Mouse (Mus musculus): ENCODE data around the gene Mrpl19.

The Mrpl19 gene

GRCm38 (mm10) chr6:81965296-81966067 lies at the start of gene Mrpl19:
Gene Mrpl19, minus strand, starts transcription at chr6:81965958.
- in situ Hi-C loops (cut with MseI, MboI) = no loop called here

- in situ Hi-C loops (cut with MseI, MboI) = no loop called here
Measured at GRCm38 (mm10) chr6:82012392-82012791, 46.6 kb upstream of the Mrpl19 start.

- in situ Hi-C loops (cut with MseI, MboI) = no loop called here
Measured at GRCm38 (mm10) chr6:81990049-81990810, 24.5 kb upstream of the Mrpl19 start.

GRCm38 (mm10) chr6:81988341-81988740 lies 22.6 kb upstream of the Mrpl19 start:
- in situ Hi-C loops (cut with MseI, MboI) = loop anchor here (5.0 kb wide), 2 partner anchors 69 to 129 kb away; no protein-coding TSS in a partner anchor

- in situ Hi-C loops (cut with MseI, MboI) = loop anchor here (5.0 kb wide), 2 partner anchors 70 to 130 kb away; no protein-coding TSS in a partner anchor
Measured at GRCm38 (mm10) chr6:81987580-81987979, 21.8 kb upstream of the Mrpl19 start.

- in situ Hi-C loops (cut with MseI, MboI) = loop anchor here (5.0 kb wide), 2 partner anchors 70 to 130 kb away; no protein-coding TSS in a partner anchor
Measured at GRCm38 (mm10) chr6:81987010-81987409, 21.3 kb upstream of the Mrpl19 start.

GRCm38 (mm10) chr6:81986599-81986998 lies 20.8 kb upstream of the Mrpl19 start:
- in situ Hi-C loops (cut with MseI, MboI) = loop anchor here (5.0 kb wide), 2 partner anchors 71 to 131 kb away; no protein-coding TSS in a partner anchor

GRCm38 (mm10) chr6:81986171-81986570 lies 20.4 kb upstream of the Mrpl19 start:
- in situ Hi-C loops (cut with MseI, MboI) = loop anchor here (5.0 kb wide), 2 partner anchors 71 to 131 kb away; no protein-coding TSS in a partner anchor

GRCm38 (mm10) chr6:81979286-81979685 lies 13.5 kb upstream of the Mrpl19 start:
- in situ Hi-C loops (cut with MseI, MboI) = loop anchor here (5.0 kb wide), 2 partner anchors 73 to 138 kb away; no protein-coding TSS in a partner anchor

GRCm38 (mm10) chr6:81975971-81976621 lies 10.3 kb upstream of the Mrpl19 start:
- in situ Hi-C loops (cut with MseI, MboI) = loop anchor here (5.0 kb wide), 2 partner anchors 76 to 141 kb away; no protein-coding TSS in a partner anchor

- in situ Hi-C loops (cut with MseI, MboI) = no loop called here
Measured at GRCm38 (mm10) chr6:81972595-81972994, 6.8 kb upstream of the Mrpl19 start.

GRCm38 (mm10) chr6:81971196-81971595 lies 5.4 kb upstream of the Mrpl19 start:
- in situ Hi-C loops (cut with MseI, MboI) = no loop called here

GRCm38 (mm10) chr6:81966068-81966544 lies 348 bp upstream of the Mrpl19 start:
- in situ Hi-C loops (cut with MseI, MboI) = no loop called here

GRCm38 (mm10) chr6:81960284-81960683 lies 5.5 kb downstream of the Mrpl19 start:
- in situ Hi-C loops (cut with MseI, MboI) = no loop called here

GRCm38 (mm10) chr6:81959866-81960265 lies 5.9 kb downstream of the Mrpl19 start:
- in situ Hi-C loops (cut with MseI, MboI) = no loop called here

- in situ Hi-C loops (cut with MseI, MboI) = no loop called here
Measured at GRCm38 (mm10) chr6:81957992-81958391, 7.8 kb downstream of the Mrpl19 start.

- in situ Hi-C loops (cut with MseI, MboI) = no loop called here
Measured at GRCm38 (mm10) chr6:81956399-81956798, 9.4 kb downstream of the Mrpl19 start.

GRCm38 (mm10) chr6:81955133-81955532 lies 10.6 kb downstream of the Mrpl19 start:
- in situ Hi-C loops (cut with MseI, MboI) = no loop called here

GRCm38 (mm10) chr6:81946906-81947305 lies 18.9 kb downstream of the Mrpl19 start:
- in situ Hi-C loops (cut with MseI, MboI) = no loop called here

GRCm38 (mm10) chr6:81944432-81944831 lies 21.3 kb downstream of the Mrpl19 start:
- in situ Hi-C loops (cut with MseI, MboI) = no loop called here

- in situ Hi-C loops (cut with MseI, MboI) = no loop called here
Measured at GRCm38 (mm10) chr6:81943281-81943680, 22.5 kb downstream of the Mrpl19 start.

- in situ Hi-C loops (cut with MseI, MboI) = no loop called here
Measured at GRCm38 (mm10) chr6:81941718-81942117, 24.0 kb downstream of the Mrpl19 start.

All from mouse trophoblast stem cell (cell line).